Mouse (Mus musculus) CH12.LX (cell line): Measurements from ENCODE around the gene Alx3. TPM values are rescaled to one million over a fixed set of nuclear protein-coding genes. Genes with fewer than 3 reads are reported as not detected.

Experiments
- DNase-seq: peaks from one replicate; pipeline ENCODE4 v3.0.0-alpha.2; 2013; ENCODE audit errors: extremely low read depth
- H3K27ac ChIP-seq: 2 replicates; pipeline ENCODE4 v1.5.1; 2012; ENCODE audit warnings: low read depth, mild to moderate bottlenecking, control low read depth, moderate library complexity; ENCODE audit not compliant: insufficient read depth
- H3K27me3 ChIP-seq: replicated peaks from 2 replicates; pipeline ENCODE3; 2012; ENCODE audit warnings: inconsistent platforms
- H3K36me3 ChIP-seq, 2 experiments: replicated peaks in 1 of 2; 2 replicates each; pipeline versions ENCODE3 to v1.6.1; 2012; ENCODE audit warnings: inconsistent platforms in 1 of 2, low read length in 1 of 2, mild to moderate bottlenecking in 1 of 2, mixed read lengths in 1 of 2, moderate library complexity in 1 of 2; ENCODE audit not compliant: control insufficient read depth in 1 of 2, insufficient read depth in 1 of 2
- H3K4me1 ChIP-seq, 2 experiments: 2 replicates each; pipeline ENCODE4 v1.6.1; 2012; ENCODE audit warnings: inconsistent platforms in 1 of 2, moderate library complexity in 1 of 2; ENCODE audit not compliant: insufficient read depth in 2 of 2, control insufficient read depth in 1 of 2
- H3K4me2 ChIP-seq: 2 replicates; pipeline ENCODE4 v1.6.1; 2012; ENCODE audit warnings: low read depth, mild to moderate bottlenecking, control low read depth; ENCODE audit not compliant: poor library complexity, insufficient read depth, severe bottlenecking
- H3K4me3 ChIP-seq, 3 experiments: fragments of 150-350 bp in 1 of 3; sonication (generic) in 1 of 3; replicated peaks in 1 of 3; 2 replicates each; pipeline versions ENCODE3 to v1.5.1; 2011 to 2012; ENCODE audit warnings: low read depth in 2 of 3, low read length in 2 of 3, mild to moderate bottlenecking in 2 of 3, moderate library complexity in 2 of 3, control low read depth in 1 of 3, improper control_type of control experiment in 1 of 3, inconsistent platforms in 1 of 3, mixed read lengths in 1 of 3; ENCODE audit not compliant: poor library complexity in 1 of 3
- H3K79me2 ChIP-seq: replicated peaks from 2 replicates; pipeline ENCODE4 v1.6.1; 2012; ENCODE audit warnings: mild to moderate bottlenecking, moderate library complexity; ENCODE audit not compliant: control insufficient read depth, poor library complexity, insufficient read depth, severe bottlenecking; ENCODE audit errors: extremely low read depth
- H3K9ac ChIP-seq: 2 replicates; pipeline ENCODE4 v1.6.1; 2012; ENCODE audit warnings: low read depth, mild to moderate bottlenecking, control low read depth, moderate library complexity; ENCODE audit not compliant: insufficient read depth
- H3K9me3 ChIP-seq: replicated peaks from 2 replicates; pipeline ENCODE3; 2012; ENCODE audit warnings: low read length, inconsistent platforms, mixed read lengths
- BHLHE40 ChIP-seq: IDR thresholded peaks from 2 replicates; pipeline ENCODE4 v1.6.1; 2011; ENCODE audit warnings: mild to moderate bottlenecking, low read depth, low read length, improper control_type of control experiment
- CHD2 ChIP-seq: IDR thresholded peaks from 2 replicates; pipeline ENCODE4 v1.6.1; 2011; ENCODE audit warnings: low read length, improper control_type of control experiment
- CTCF ChIP-seq, 2 experiments: IDR thresholded peaks in 1 of 2; conservative IDR thresholded peaks in 1 of 2; 2 replicates each; pipeline ENCODE4 v1.5.1; 2011 to 2012; ENCODE audit warnings: low read depth in 2 of 2, low read length in 2 of 2, improper control_type of control experiment in 1 of 2, inconsistent platforms in 1 of 2, mild to moderate bottlenecking in 1 of 2, moderate library complexity in 1 of 2
- E2F4 ChIP-seq: IDR thresholded peaks from 2 replicates; pipeline ENCODE4 v1.6.1; 2011; ENCODE audit warnings: low read depth, low read length, improper control_type of control experiment; ENCODE audit not compliant: insufficient replicate concordance
- ETS1 ChIP-seq: conservative IDR thresholded peaks from 2 replicates; pipeline ENCODE4 v1.6.1; 2012; ENCODE audit warnings: low read depth, mild to moderate bottlenecking, inconsistent platforms, low read length, improper control_type of control experiment, moderate library complexity
- GABPA ChIP-seq: IDR thresholded peaks from 2 replicates; pipeline ENCODE4 v1.6.1; 2012; ENCODE audit warnings: low read depth, low read length, improper control_type of control experiment, inconsistent platforms; ENCODE audit not compliant: insufficient replicate concordance
- IRF4 ChIP-seq: IDR thresholded peaks from 2 replicates; pipeline ENCODE4 v1.6.1; 2014; ENCODE audit warnings: low read depth, mild to moderate bottlenecking, inconsistent platforms, low read length, improper control_type of control experiment
- JUN ChIP-seq: IDR thresholded peaks from 2 replicates; pipeline ENCODE4 v1.6.1; 2011; ENCODE audit warnings: low read depth, mild to moderate bottlenecking, low read length, improper control_type of control experiment, moderate library complexity; ENCODE audit not compliant: insufficient read depth
- JUND ChIP-seq: conservative IDR thresholded peaks from 2 replicates; pipeline ENCODE4 v1.6.1; 2011; ENCODE audit warnings: low read depth, low read length, improper control_type of control experiment
- MAFK ChIP-seq: IDR thresholded peaks from 2 replicates; pipeline ENCODE4 v1.6.1; 2011; ENCODE audit warnings: low read length, improper control_type of control experiment; ENCODE audit not compliant: insufficient replicate concordance
- MAX ChIP-seq: IDR thresholded peaks from 2 replicates; pipeline ENCODE4 v1.6.1; 2011; ENCODE audit warnings: low read length, improper control_type of control experiment
- MAZ ChIP-seq: IDR thresholded peaks from 2 replicates; pipeline ENCODE4 v1.6.1; 2012; ENCODE audit warnings: low read depth, mild to moderate bottlenecking, inconsistent platforms, low read length, improper control_type of control experiment, moderate library complexity
- MEF2A ChIP-seq: IDR thresholded peaks from 2 replicates; pipeline ENCODE4 v1.6.1; 2014; ENCODE audit warnings: low read depth, mild to moderate bottlenecking, inconsistent platforms, low read length, improper control_type of control experiment, borderline replicate concordance
- PAX5 ChIP-seq: IDR thresholded peaks from 2 replicates; pipeline ENCODE4 v1.6.1; 2012; ENCODE audit warnings: low read length, inconsistent platforms, mixed read lengths
- POLR2A ChIP-seq: IDR thresholded peaks from 2 replicates; pipeline ENCODE4 v1.6.1; 2011; ENCODE audit warnings: low read depth, mild to moderate bottlenecking, improper control_type of control experiment, low read length
- RAD21 ChIP-seq: IDR thresholded peaks from 2 replicates; pipeline ENCODE4 v1.6.1; 2011; ENCODE audit warnings: low read depth, mild to moderate bottlenecking, low read length, improper control_type of control experiment, moderate library complexity
- RCOR1 ChIP-seq: conservative IDR thresholded peaks from 2 replicates; pipeline ENCODE4 v1.6.1; 2012; ENCODE audit warnings: low read depth, mild to moderate bottlenecking, inconsistent platforms, low read length, improper control_type of control experiment
- SIN3A ChIP-seq: IDR thresholded peaks from 2 replicates; pipeline ENCODE4 v1.6.1; 2012; ENCODE audit warnings: low read length, improper control_type of control experiment, inconsistent platforms
- SMC3 ChIP-seq: IDR thresholded peaks from 2 replicates; pipeline ENCODE4 v1.6.1; 2011; ENCODE audit warnings: low read depth, low read length, improper control_type of control experiment
- TBP ChIP-seq: conservative IDR thresholded peaks from 2 replicates; pipeline ENCODE4 v1.6.1; 2011; ENCODE audit warnings: low read depth, low read length, improper control_type of control experiment
- ZKSCAN1 ChIP-seq: IDR thresholded peaks from 2 replicates; pipeline ENCODE4 v1.6.1; 2012; ENCODE audit warnings: low read depth, inconsistent platforms, low read length, improper control_type of control experiment, borderline replicate concordance
- ZMIZ1 ChIP-seq: IDR thresholded peaks from 2 replicates; pipeline ENCODE4 v1.6.1; 2012; ENCODE audit warnings: low read depth, mild to moderate bottlenecking, inconsistent platforms, low read length, improper control_type of control experiment
- dilution Hi-C: fragments of 300-500 bp; cut with MboI; formaldehyde crosslinking; loops from 2 replicates; pipeline ENCODE4 v1.14.3; 2020; ENCODE audit warnings: low sequenced_read_pairs; ENCODE audit not compliant: extremely low pct_unique_long_range_greater_than_20kb, extremely low pct_ligation_motif_present
- in situ Hi-C: fragments of 300-500 bp; cut with MboI; formaldehyde crosslinking; loops from 3 replicates; pipeline ENCODE4 v1.14.3; 2019; ENCODE audit warnings: low sequenced_read_pairs, low pct_ligation_motif_present, low pct_unique_long_range_greater_than_20kb, mixed read lengths
- polyA plus RNA-seq: library from polyadenylated mRNA; unstranded; fragments of >175 nt; gene quantifications from 2 replicates; pipeline ENCODE4 v1.2.1, GENCODE M21; 2012; ENCODE audit warnings: low read depth; ENCODE audit not compliant: insufficient read length
- total RNA-seq, 2 experiments: library from RNA; depleted of rRNA; stranded (reverse); fragments of 300-350 nt in 1 of 2; fragments of >200 nt in 1 of 2; gene quantifications; 2 replicates each; pipeline ENCODE4 v1.2.3; 2012 to 2014

The Alx3 gene
- total and polyA plus RNA-seq, 3 experiments, result not detected

DNA sequence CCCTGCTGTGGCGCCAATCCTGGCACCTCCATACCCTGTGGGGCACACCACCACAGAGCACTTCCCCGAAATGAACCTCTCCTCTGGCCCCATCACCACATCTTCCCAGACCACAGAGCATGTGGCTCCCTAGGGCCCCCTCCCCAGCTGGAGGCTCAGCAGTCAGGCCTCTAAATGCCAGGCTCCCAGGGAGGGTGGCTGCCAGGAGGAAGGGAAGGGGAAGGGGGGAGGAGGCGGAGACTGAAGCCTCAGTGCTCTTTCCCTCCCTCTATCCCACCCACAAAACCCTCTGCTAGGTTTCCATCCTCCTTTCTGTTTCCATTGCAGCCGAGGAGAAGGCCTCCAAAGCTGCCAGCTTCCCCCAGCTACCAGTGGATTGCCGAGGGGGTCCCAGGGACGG lies 5.3 kb downstream of the Alx3 start:
- H3K27ac ChIP-seq, result no peak overlapping the region
- peaks cover 17% of the 10 kb centered on the region for H3K9me3 ChIP-seq
- H3K4me2 ChIP-seq, result no peak overlapping the region
- TF ChIP-seq SIN3A (no peak), E2F4 (no peak), JUN (no peak), POLR2A (no peak), CTCF (conservative IDR thresholded peaks at IDR 0.05 in 1 of 2, IDR thresholded peaks at IDR 0.05 in 1 of 2; ENCODE audit: low read depth in 2 of 2, low read length in 2 of 2) (no peak), GABPA (no peak), ETS1 (no peak), ZKSCAN1 (no peak), IRF4 (no peak), ZMIZ1 (no peak), MAX (no peak), MAZ (no peak), TBP (no peak), PAX5 (no peak), MAFK (no peak), RAD21 (no peak), CHD2 (no peak), BHLHE40 (no peak), MEF2A (no peak), JUND (no peak)
- DNase-seq, result no peak
- H3K79me2 ChIP-seq, result no peaks in the 10 kb centered on the region
- no peak overlapping the region for H3K4me3 ChIP-seq
- H3K36me3 ChIP-seq, result no peaks in the 10 kb centered on the region
- peaks cover 4% of the 10 kb centered on the region for H3K27me3 ChIP-seq
- dilution Hi-C loops, result no loop called here
- peaks cover 5 to 13% of the 10 kb centered on the region in 2 experiments; a peak in 2 of 4 replicates for H3K4me1 ChIP-seq
- in situ Hi-C loops, result no loop called here
- no peak overlapping the region for H3K9ac ChIP-seq

DNA sequence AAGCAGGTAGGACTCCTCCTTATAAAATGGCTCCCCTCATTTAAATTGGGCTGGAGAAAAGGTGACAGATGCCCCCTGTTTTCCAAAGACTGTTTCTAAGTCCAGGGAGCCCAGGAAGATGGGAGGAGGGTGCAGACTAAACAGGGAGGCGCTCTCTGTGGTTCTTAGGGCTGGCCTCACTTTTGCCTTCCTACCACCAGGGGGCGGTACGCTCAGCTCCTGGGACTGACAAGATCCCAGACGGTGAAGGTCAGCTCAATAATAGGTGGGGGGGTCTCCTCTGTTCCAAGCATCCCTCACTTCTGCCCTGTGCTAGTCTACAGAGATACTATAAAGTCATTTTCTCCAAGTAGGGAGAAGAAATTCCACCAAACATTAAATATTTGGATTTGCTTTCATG lies 10.5 kb downstream of the Alx3 start:
- Histone ChIP-seq H3K4me2 (no peak overlapping the region), H3K9ac (no peak overlapping the region), H3K27ac (no peak overlapping the region), H3K4me1 (peaks cover 36 to 49% of the 10 kb centered on the region in 2 experiments), H3K9me3 (no peaks in the 10 kb centered on the region), H3K27me3 (peaks cover 4% of the 10 kb centered on the region), H3K4me3 (no peak overlapping the region), H3K36me3 (no peaks in the 10 kb centered on the region), H3K79me2 (no peaks in the 10 kb centered on the region)
- in situ Hi-C loops, result no loop called here
- TF ChIP-seq RCOR1, result no peak
- peak; percentile 39 for TF ChIP-seq RAD21
- TF ChIP-seq SMC3, result peak; percentile 75
- peak; percentile 46 to 76; a peak in 3 of 4 replicates for TF ChIP-seq CTCF (conservative IDR thresholded peaks at IDR 0.05 in 1 of 2, IDR thresholded peaks at IDR 0.05 in 1 of 2; ENCODE audit: low read depth in 2 of 2, low read length in 2 of 2)
- peak; percentile 49 for DNase-seq
- dilution Hi-C loops, result no loop called here
